Mouse (Mus musculus) hindbrain, embryonic 14.5 days (tissue): ENCODE results near the gene Dpagt1. TPM values are rescaled to one million over a fixed set of nuclear protein-coding genes. Genes with fewer than 3 reads are reported as not detected.
"Not testable (repeated sequence)": the region's sequence is repeated elsewhere in the genome, so short reads cannot be mapped to it uniquely, and the experiment has no call there.

Source experiments
- ATAC-seq: fragments of 200-750 bp; cut with Nextera tagmentation; 2 replicates; pipeline ENCODE4 v1.8.0; 2017; ENCODE audit warnings: moderate number of reproducible peaks, mild to moderate bottlenecking, moderate TSS enrichment, moderate library complexity; ENCODE audit not compliant: low FRiP score
- DNase-seq: peaks from one replicate; pipeline ENCODE4 v3.0.0-alpha.2; 2015; ENCODE audit warnings: low spot score
- H3K27ac ChIP-seq: fragments of 300-500 bp; sonication (generic); 2 replicates; pipeline ENCODE4 v1.5.1; 2014; ENCODE audit warnings: mild to moderate bottlenecking, moderate library complexity
- H3K27me3 ChIP-seq: fragments of 300-500 bp; sonication (generic); 2 replicates; pipeline ENCODE4 v1.6.1; 2014; ENCODE audit warnings: mild to moderate bottlenecking, low read length, mixed read lengths; ENCODE audit not compliant: control insufficient read depth, insufficient read depth
- H3K36me3 ChIP-seq: fragments of 300-500 bp; sonication (generic); replicated peaks from 2 replicates; pipeline ENCODE4 v1.6.1; 2014; ENCODE audit not compliant: control insufficient read depth, insufficient read depth
- H3K4me1 ChIP-seq: fragments of 300-500 bp; sonication (generic); replicated peaks from 2 replicates; pipeline ENCODE4 v1.6.1; 2014; ENCODE audit warnings: antibody characterized with exemption, low read length, mixed read lengths; ENCODE audit not compliant: control insufficient read depth, insufficient read depth
- H3K4me2 ChIP-seq: fragments of 300-500 bp; sonication (generic); replicated peaks from 2 replicates; pipeline ENCODE4 v1.6.1; 2014; ENCODE audit warnings: mild to moderate bottlenecking, moderate library complexity
- H3K4me3 ChIP-seq: fragments of 300-500 bp; sonication (generic); replicated peaks from 2 replicates; pipeline ENCODE4 v1.5.1; 2014; ENCODE audit warnings: mild to moderate bottlenecking, low read length
- H3K9ac ChIP-seq: fragments of 300-500 bp; sonication (generic); 2 replicates; pipeline ENCODE4 v1.6.1; 2014
- H3K9me3 ChIP-seq: fragments of 300-500 bp; sonication (generic); 2 replicates; pipeline ENCODE4 v1.6.1; 2016; ENCODE audit warnings: low read length; ENCODE audit not compliant: control insufficient read depth
- WGBS: fragments of 180-500 bp; shearing (Covaris S2); extraction: QIAGEN DNeasy Blood & Tissue Kit; methylation state at CpG from one replicate; pipeline ENCODE4 v1.1.7; 2014; 5-methylcytosine and 5-hydroxymethylcytosine counted together
- polyA plus RNA-seq: library from polyadenylated mRNA; unstranded; fragments of >200 nt; fragmentation: Nextera tagmentation; extraction: Ambion mirVana; gene quantifications from 2 replicates; pipeline ENCODE4 v1.2.1, GENCODE M21; 2014

Gene Dpagt1
- polyA plus RNA-seq, 1 experiment from 2014 or later = 36.1 TPM

GRCm38 (mm10) chr9:44325032-44325767, 619 bp upstream of the Dpagt1 start:
- H3K27me3 ChIP-seq, DNase-seq, ATAC-seq, H3K9me3 ChIP-seq: not testable (repeated sequence)
- peak overlapping the region; percentile 86; the same call in 1 of the 2 replicates for H3K9ac ChIP-seq
- peaks cover 17% of the 10 kb centered on the region for H3K36me3 ChIP-seq
- peak overlapping the region; percentile 84 for H3K4me3 ChIP-seq
- WGBS = 56% methylated on average over 7 of the region's 8 CpGs
- H3K27ac ChIP-seq = peak overlapping the region; percentile 87
- peak overlapping the region; percentile 86 for H3K4me2 ChIP-seq
- peaks cover 19% of the 10 kb centered on the region for H3K4me1 ChIP-seq

DNA sequence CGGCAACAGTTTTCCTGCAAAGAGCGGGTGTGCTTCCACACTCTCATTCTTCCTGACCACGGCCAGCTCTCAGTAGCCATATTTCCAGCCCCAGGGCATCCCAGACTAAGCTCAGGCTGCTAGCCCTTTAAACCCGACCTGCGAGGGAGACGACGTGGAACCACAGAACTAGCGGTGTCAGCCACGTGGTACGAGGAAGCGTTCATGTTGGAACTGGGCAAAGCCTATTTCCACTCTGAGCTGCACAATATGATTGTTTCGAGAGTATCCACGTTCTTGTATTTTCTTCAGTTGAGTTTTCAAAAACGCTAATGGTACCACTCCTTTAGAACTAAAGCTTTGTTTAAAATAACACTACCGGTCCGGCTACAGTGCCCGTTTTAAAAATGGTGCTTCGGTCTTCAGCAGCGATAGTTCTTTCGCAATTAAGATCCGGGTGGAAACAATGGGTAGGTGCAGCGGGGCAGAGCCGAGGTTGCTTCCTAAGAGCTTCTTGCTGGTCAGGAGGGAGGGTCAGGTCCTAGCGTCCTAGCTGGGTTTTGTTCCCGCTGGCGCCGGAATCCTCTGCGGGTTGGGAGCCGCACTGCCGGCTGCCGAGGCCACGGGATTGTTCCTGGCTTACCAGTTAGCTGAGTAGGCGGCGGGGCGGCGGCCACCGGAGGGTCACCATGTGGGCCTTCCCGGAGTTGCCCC, 698 bp downstream of the Dpagt1 start:
- Histone ChIP-seq H3K9ac (peak overlapping the region; percentile 86), H3K9me3 (no peaks in the 10 kb centered on the region), H3K27ac (peak overlapping the region; percentile 87), H3K36me3 (peaks cover 30% of the 10 kb centered on the region), H3K4me3 (peak overlapping the region; percentile 84), H3K27me3 (no peaks in the 10 kb centered on the region), H3K4me2 (peak overlapping the region; percentile 86), H3K4me1 (peaks cover 10% of the 10 kb centered on the region)
- peak; percentile 85 for DNase-seq
- peak; percentile 93 for ATAC-seq
- under 1% methylated on average over 38 of the region's 38 CpGs for WGBS

- ATAC-seq = peak; percentile 28
- H3K27me3 ChIP-seq = no peaks in the 10 kb centered on the region
- H3K27ac ChIP-seq = peak overlapping the region; percentile 87
- 2% methylated on average over 22 of the region's 22 CpGs for WGBS
- peak overlapping the region; percentile 86 for H3K4me2 ChIP-seq
- H3K4me3 ChIP-seq = peak overlapping the region; percentile 84
- peaks cover 37% of the 10 kb centered on the region for H3K36me3 ChIP-seq
- H3K9ac ChIP-seq = peak overlapping the region; percentile 86
- DNase-seq = no peak
- peaks cover 10% of the 10 kb centered on the region for H3K4me1 ChIP-seq
- H3K9me3 ChIP-seq = no peaks in the 10 kb centered on the region
Measured at GRCm38 (mm10) chr9:44327064-44327711, 1.4 kb downstream of the Dpagt1 start.

GRCm38 (mm10) chr9:44327926-44328325, 2.1 kb downstream of the Dpagt1 start:
- Histone ChIP-seq H3K9me3 (no peaks in the 10 kb centered on the region), H3K4me3 (peak overlapping the region; percentile 84), H3K4me1 (peaks cover 10% of the 10 kb centered on the region), H3K4me2 (peak overlapping the region; percentile 86), H3K27ac (no peak overlapping the region), H3K9ac (peak overlapping the region; percentile 86), H3K27me3 (no peaks in the 10 kb centered on the region), H3K36me3 (peaks cover 44% of the 10 kb centered on the region)
- WGBS = 88% methylated on average over 5 of the region's 5 CpGs
- no peak for DNase-seq
- no peak for ATAC-seq

DNA sequence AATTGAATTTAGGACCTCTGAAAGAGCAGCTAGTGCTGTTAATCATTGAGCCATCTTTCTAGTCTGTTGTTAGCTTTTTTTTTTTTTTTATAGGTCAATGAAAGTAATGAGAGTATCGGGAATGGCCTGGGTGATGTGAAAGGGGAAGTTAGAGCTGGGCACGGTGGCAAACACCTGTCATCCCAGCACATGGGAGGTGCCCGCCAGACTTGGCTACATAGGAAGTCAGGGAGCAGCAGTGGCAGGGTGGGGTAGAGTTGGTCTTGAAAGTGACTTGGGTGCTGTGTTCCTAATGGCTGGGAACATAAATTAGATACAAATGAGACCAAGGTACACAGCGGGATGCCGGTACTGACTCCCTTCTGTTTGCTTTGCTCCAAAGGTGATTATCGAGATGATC, 4.9 kb downstream of the Dpagt1 start:
- H3K36me3 ChIP-seq = peaks cover 52% of the 10 kb centered on the region
- ATAC-seq (no peak), DNase-seq (no peak)
- H3K27ac ChIP-seq = no peak overlapping the region
- no peaks in the 10 kb centered on the region for H3K9me3 ChIP-seq
- H3K4me3 ChIP-seq = no peak overlapping the region
- WGBS = 95% methylated on average over 6 of the region's 6 CpGs
- no peaks in the 10 kb centered on the region for H3K27me3 ChIP-seq
- H3K9ac ChIP-seq = no peak overlapping the region
- H3K4me1 ChIP-seq = peaks cover 10% of the 10 kb centered on the region
- no peak overlapping the region for H3K4me2 ChIP-seq

GRCm38 (mm10) chr9:44332918-44333638, 7.3 kb downstream of the Dpagt1 start:
- ATAC-seq = no peak
- Histone ChIP-seq H3K4me2 (no peak overlapping the region), H3K9ac (no peak overlapping the region), H3K27me3 (no peaks in the 10 kb centered on the region), H3K4me3 (no peak overlapping the region), H3K27ac (no peak overlapping the region), H3K4me1 (peaks cover 14% of the 10 kb centered on the region), H3K9me3 (no peaks in the 10 kb centered on the region), H3K36me3 (peaks cover 52% of the 10 kb centered on the region)
- no peak for DNase-seq
- 95% methylated on average over 13 of the region's 13 CpGs for WGBS

- Histone ChIP-seq H3K4me3 (peak within 1 kb of the TSS; percentile 81), H3K4me1 (peaks cover 14% of the 10 kb centered on the region), H3K9ac (peak within 1 kb of the TSS; percentile 93), H3K9me3 (no peaks in the 10 kb centered on the region), H3K4me2 (peak within 1 kb of the TSS; percentile 96), H3K27me3 (no peaks in the 10 kb centered on the region), H3K27ac (peak within 1 kb of the TSS; percentile 92), H3K36me3 (peaks cover 46% of the 10 kb centered on the region)
- DNase-seq (peak; percentile 98), ATAC-seq (peak; percentile 97)
- whole genome bisulfite sequencing = under 1% methylated on average over 89 of the region's 91 CpGs
Measured at GRCm38 (mm10) chr9:44334396-44335330, 8.8 kb downstream of the Dpagt1 start, which contains the start of gene H2afx. Gene H2afx (plus strand): TSS chr9:44334694.

DNA sequence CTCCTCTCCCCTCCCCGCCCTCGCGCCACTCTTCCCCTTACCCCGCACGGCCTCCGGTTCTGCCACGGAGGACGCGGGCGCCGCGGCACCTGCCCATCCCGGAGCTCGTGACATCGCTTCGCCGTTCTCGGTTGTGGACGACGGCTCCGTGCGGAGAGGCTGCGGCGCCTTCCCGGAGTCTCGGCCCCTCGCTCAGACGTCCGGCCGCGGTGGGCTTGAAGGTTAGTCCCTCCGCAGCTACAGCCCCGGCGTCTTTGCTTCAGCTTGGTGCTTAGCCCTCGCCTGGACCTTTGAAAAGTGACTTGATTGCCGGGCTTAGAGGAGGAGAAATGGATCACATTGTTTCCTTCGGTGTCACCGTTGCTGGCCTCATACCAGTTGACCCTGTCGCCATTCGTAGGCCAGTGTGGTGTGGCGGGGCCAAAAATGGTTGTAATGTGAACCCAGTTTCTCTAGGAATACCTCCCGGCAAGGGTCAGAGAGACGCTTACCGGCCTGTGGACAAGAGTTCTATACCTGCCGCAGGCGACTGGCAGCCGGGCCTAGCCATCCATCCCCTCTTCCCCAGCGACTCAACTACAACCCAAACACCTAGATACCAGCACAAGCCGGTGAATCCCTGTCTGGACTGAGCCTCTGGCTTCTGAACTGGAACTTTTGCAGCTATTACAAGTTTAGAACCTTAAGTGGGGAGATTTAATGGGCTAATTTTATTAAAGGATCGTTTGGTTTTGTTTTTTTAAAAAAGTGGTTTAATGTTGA, 9.7 kb downstream of the Dpagt1 start:
- peaks cover 14% of the 10 kb centered on the region for H3K4me1 ChIP-seq
- H3K36me3 ChIP-seq = peaks cover 41% of the 10 kb centered on the region
- peak overlapping the region; percentile 93 for H3K9ac ChIP-seq
- no peaks in the 10 kb centered on the region for H3K9me3 ChIP-seq
- peak overlapping the region; percentile 81 for H3K4me3 ChIP-seq
- WGBS = under 1% methylated on average over 49 of the region's 50 CpGs
- H3K27ac ChIP-seq = peak overlapping the region; percentile 92
- peak; percentile 38 for DNase-seq
- peak overlapping the region; percentile 96 for H3K4me2 ChIP-seq
- ATAC-seq = no peak
- no peaks in the 10 kb centered on the region for H3K27me3 ChIP-seq
